Mouse (Mus musculus) hindbrain, embryonic 12.5 days (tissue): ENCODE data around the gene Trpv5. TPM values are rescaled to one million over a fixed set of nuclear protein-coding genes. Genes with fewer than 3 reads are reported as not detected.

ENCODE experiments used
- ATAC-seq: fragments of 200-750 bp; cut with Nextera tagmentation; 2 replicates; pipeline ENCODE4 v1.8.0; 2017; ENCODE audit warnings: moderate TSS enrichment; ENCODE audit not compliant: low FRiP score
- H3K27ac ChIP-seq: fragments of 300-500 bp; sonication (generic); 2 replicates; pipeline ENCODE4 v1.5.1; 2016; ENCODE audit warnings: mild to moderate bottlenecking
- H3K27me3 ChIP-seq: fragments of 300-500 bp; sonication (generic); 2 replicates; pipeline ENCODE4 v1.6.1; 2016; ENCODE audit warnings: mild to moderate bottlenecking
- H3K36me3 ChIP-seq: fragments of 300-500 bp; sonication (generic); 2 replicates; pipeline ENCODE4 v1.6.1; 2016; ENCODE audit warnings: mild to moderate bottlenecking
- H3K4me1 ChIP-seq: fragments of 300-500 bp; sonication (generic); 2 replicates; pipeline ENCODE4 v1.6.1; 2016
- H3K4me2 ChIP-seq: fragments of 300-500 bp; sonication (generic); replicated peaks from 2 replicates; pipeline ENCODE4 v1.6.1; 2016; ENCODE audit warnings: mild to moderate bottlenecking
- H3K4me3 ChIP-seq: fragments of 300-500 bp; sonication (generic); 2 replicates; pipeline ENCODE4 v1.5.1; 2016; ENCODE audit warnings: mild to moderate bottlenecking
- H3K9ac ChIP-seq: fragments of 300-500 bp; sonication (generic); 2 replicates; pipeline ENCODE4 v1.6.1; 2016; ENCODE audit warnings: mild to moderate bottlenecking, moderate library complexity
- H3K9me3 ChIP-seq: fragments of 300-500 bp; sonication (generic); replicated peaks from 2 replicates; pipeline ENCODE4 v1.6.1; 2016; ENCODE audit warnings: mild to moderate bottlenecking
- WGBS: fragments of 180-500 bp; shearing (Covaris S2); methylation state at CpG from one replicate; pipeline ENCODE4 v1.1.7; 2016; 5-methylcytosine and 5-hydroxymethylcytosine counted together
- polyA plus RNA-seq: library from polyadenylated mRNA; unstranded; fragments of >200 nt; fragmentation: Nextera tagmentation; extraction: Ambion mirVana; gene quantifications from 2 replicates; pipeline ENCODE4 v1.2.1, GENCODE M21; 2016

Trpv5 gene
- polyA plus RNA-seq, 1 experiment from 2014 or later = not detected

DNA sequence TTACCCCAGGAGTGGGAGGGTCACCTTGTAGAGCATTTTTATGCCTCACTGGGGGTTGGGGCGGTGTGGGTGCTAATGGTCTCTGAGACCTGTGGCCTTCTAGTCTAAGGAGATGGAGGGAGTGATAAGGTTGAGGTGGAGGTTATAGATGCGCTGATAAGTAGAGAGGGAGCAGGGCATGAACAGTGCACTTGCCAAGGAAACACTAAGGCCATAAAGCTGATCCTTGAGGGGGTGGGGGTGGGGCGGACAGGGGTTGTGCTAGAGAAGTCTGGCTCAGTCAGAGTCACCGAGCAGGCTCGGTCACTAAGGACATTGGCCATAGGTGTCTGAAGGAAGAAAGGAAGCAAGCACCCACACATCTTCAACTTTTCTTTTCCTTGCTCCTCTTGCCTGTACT lies 1.1 kb upstream of the Trpv5 start:
- Histone ChIP-seq H3K9ac (no peak overlapping the region), H3K4me2 (no peak overlapping the region), H3K4me3 (no peak overlapping the region), H3K9me3 (no peaks in the 10 kb centered on the region), H3K27me3 (no peaks in the 10 kb centered on the region), H3K4me1 (no peaks in the 10 kb centered on the region), H3K27ac (no peak overlapping the region), H3K36me3 (no peaks in the 10 kb centered on the region)
- ATAC-seq = no peak
- WGBS = 84% methylated on average over 5 of the region's 5 CpGs

DNA sequence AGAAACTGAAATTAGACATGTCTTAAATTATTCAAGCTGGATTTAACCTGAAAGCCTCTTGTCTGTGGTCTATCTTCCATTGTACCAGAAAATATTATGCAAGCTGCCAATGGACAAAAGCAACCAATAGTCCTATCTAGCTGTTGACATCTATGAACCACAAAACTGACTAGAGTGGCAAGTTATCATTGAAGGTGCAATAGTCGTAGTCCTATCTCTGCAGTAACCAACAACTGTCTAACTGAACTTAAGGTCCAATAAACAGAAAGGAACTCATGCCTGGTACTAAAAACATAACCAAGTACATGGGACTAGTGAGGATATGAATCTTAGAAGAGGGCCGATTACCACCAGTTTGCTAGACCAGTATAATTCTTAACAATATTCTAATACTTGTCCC lies 4.0 kb downstream of the Trpv5 start:
- ATAC-seq = no peak
- WGBS = 89% methylated on average over 2 of the region's 2 CpGs
- Histone ChIP-seq H3K4me3 (no peak overlapping the region), H3K9me3 (no peaks in the 10 kb centered on the region), H3K9ac (no peak overlapping the region), H3K4me1 (no peaks in the 10 kb centered on the region), H3K27me3 (no peaks in the 10 kb centered on the region), H3K36me3 (no peaks in the 10 kb centered on the region), H3K27ac (no peak overlapping the region), H3K4me2 (no peak overlapping the region)

DNA sequence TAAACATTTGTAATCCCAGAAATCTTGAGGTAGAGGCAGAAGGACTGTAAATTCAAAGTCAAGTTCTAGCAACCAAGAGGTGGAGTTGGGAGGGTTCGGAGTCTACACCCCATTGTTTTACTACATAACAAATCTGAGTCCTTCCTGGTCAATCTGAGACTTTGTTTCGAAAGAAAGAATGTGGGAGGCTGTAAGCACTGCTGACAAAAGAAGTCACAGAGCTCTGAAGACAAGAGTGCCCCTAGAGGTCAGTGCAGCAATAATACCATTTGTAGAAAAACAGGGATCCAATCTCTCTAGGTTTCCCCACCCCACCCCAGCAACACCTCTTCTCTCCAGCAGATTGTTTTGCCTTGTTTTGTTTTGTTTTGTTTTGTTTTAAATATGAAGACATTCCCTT lies 18.2 kb downstream of the Trpv5 start:
- Histone ChIP-seq H3K27ac (no peak overlapping the region), H3K27me3 (no peaks in the 10 kb centered on the region), H3K4me3 (no peak overlapping the region), H3K9ac (no peak overlapping the region), H3K4me1 (no peaks in the 10 kb centered on the region), H3K4me2 (no peak overlapping the region), H3K36me3 (no peaks in the 10 kb centered on the region), H3K9me3 (no peaks in the 10 kb centered on the region)
- WGBS = 27% methylated on average over 2 of the region's 2 CpGs
- ATAC-seq = no peak

DNA sequence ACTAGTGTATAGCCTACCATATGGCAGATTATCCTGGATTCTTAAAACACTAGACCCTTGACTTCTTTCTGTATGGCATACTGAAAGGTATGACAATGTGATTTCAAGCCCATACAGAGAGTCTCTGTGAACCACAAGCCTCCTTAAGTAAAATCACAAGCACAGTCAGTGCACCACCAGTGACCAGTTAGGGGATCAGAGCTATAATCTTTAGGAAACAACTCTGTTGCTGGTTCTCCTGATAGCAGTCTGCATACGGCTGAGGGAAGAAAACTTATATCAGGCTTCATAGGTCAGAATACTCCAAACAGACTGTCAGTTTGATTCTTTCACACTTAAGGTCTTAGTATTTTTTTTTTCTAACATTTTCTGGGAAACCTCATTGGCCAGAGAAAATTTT lies 22.1 kb downstream of the Trpv5 start:
- no peaks in the 10 kb centered on the region for H3K36me3 ChIP-seq
- no peak overlapping the region for H3K27ac ChIP-seq
- H3K4me3 ChIP-seq = no peak overlapping the region
- no peaks in the 10 kb centered on the region for H3K4me1 ChIP-seq
- H3K9me3 ChIP-seq = no peaks in the 10 kb centered on the region
- no peaks in the 10 kb centered on the region for H3K27me3 ChIP-seq
- 71% methylated on average over 1 of the region's 1 CpGs for WGBS
- H3K4me2 ChIP-seq = no peak overlapping the region
- no peak for ATAC-seq
- H3K9ac ChIP-seq = no peak overlapping the region

DNA sequence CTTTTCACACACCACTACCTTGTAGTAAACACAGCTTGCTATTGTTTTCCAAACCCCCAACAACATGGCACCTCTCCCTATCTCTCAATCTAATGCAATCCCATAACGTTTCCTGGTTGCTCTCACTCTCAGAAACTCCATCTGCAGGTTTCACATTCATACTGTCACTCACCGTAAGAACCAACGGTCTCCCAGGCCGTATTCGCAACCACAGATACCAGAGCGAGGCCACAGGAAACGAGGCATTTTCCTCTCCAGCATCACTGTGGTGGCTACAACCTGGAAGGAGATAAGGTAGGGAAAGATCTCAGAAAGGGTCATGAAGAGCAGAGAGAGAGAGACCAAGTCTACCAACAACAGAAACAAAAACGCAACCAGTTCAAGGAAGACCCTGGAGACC lies 25.9 kb downstream of the Trpv5 start:
- WGBS = 90% methylated on average over 8 of the region's 8 CpGs
- Histone ChIP-seq H3K27ac (no peak overlapping the region), H3K4me3 (no peak overlapping the region), H3K27me3 (no peaks in the 10 kb centered on the region), H3K9ac (no peak overlapping the region), H3K36me3 (no peaks in the 10 kb centered on the region), H3K4me1 (no peaks in the 10 kb centered on the region), H3K9me3 (no peaks in the 10 kb centered on the region), H3K4me2 (no peak overlapping the region)
- ATAC-seq = no peak

DNA sequence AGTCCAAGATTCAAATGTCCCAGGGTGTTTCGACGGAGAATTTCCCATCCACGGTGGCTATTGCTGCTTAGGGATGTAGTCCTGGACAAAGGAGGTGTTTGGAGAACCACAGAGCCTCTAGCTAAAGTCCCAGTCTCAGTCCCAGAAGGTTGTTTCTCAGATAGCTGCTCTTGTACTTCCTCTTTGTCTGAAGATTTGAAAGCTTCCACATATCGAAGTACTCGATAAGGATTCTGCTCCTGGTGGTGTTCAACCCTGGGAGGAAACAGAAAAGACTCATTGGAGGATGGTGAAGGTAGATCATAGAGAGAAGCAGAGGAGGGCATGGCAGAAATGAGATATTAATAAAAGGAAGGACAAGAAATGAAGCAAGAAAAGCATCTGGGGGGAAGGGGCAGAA lies 27.4 kb downstream of the Trpv5 start:
- ATAC-seq = no peak
- H3K4me1 ChIP-seq = no peaks in the 10 kb centered on the region
- H3K9ac ChIP-seq = no peak overlapping the region
- no peaks in the 10 kb centered on the region for H3K9me3 ChIP-seq
- no peaks in the 10 kb centered on the region for H3K27me3 ChIP-seq
- WGBS = 94% methylated on average over 5 of the region's 5 CpGs
- H3K4me3 ChIP-seq = no peak overlapping the region
- no peaks in the 10 kb centered on the region for H3K36me3 ChIP-seq
- H3K27ac ChIP-seq = no peak overlapping the region
- no peak overlapping the region for H3K4me2 ChIP-seq

DNA sequence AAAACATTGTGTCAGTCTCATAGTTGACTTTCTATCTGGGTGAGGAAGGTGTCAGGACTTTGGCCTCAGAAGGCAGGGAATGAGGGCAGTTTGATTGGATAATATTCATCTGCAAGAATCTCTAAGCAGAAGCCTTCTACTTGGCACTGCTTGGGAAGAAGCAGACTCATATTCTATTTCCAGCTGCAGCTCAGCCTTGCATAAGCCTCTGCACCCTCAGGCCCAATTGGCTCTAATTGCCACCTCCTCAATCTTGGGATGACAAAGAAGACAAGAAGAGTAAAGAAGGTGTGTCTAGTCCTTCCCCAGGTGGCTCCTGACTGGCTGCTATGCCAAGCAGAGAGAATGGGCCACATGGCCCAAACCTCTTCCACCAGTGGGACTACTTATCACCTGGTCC lies 33.9 kb downstream of the Trpv5 start:
- Histone ChIP-seq H3K27ac (no peak overlapping the region), H3K9me3 (no peaks in the 10 kb centered on the region), H3K36me3 (no peaks in the 10 kb centered on the region), H3K4me3 (no peak overlapping the region), H3K9ac (no peak overlapping the region), H3K4me2 (no peak overlapping the region), H3K27me3 (no peaks in the 10 kb centered on the region), H3K4me1 (no peaks in the 10 kb centered on the region)
- no peak for ATAC-seq

DNA sequence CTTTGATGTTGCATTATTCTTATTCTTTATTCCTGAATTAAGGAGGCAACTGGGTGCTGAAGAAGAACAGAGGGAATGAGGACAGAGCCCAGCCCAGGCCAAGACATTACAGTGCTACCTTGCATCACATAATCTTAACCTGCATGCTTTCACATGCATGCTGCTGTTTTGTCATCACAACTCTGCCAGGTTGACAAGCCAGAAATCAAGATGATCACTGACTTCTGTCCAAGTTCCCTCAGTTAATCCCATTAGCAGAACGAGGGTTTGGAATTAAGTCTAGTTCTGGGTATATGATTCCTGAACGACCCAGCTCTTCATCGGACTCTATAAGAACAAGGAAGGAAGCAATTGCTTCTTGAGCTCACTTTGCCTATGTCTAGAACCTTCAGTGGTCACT lies 34.3 kb downstream of the Trpv5 start:
- no peak overlapping the region for H3K9ac ChIP-seq
- H3K9me3 ChIP-seq = no peaks in the 10 kb centered on the region
- no peak overlapping the region for H3K4me2 ChIP-seq
- no peak overlapping the region for H3K27ac ChIP-seq
- H3K36me3 ChIP-seq = no peaks in the 10 kb centered on the region
- H3K27me3 ChIP-seq = no peaks in the 10 kb centered on the region
- 86% methylated on average over 3 of the region's 3 CpGs for WGBS
- H3K4me3 ChIP-seq = no peak overlapping the region
- ATAC-seq = no peak
- H3K4me1 ChIP-seq = no peaks in the 10 kb centered on the region

DNA sequence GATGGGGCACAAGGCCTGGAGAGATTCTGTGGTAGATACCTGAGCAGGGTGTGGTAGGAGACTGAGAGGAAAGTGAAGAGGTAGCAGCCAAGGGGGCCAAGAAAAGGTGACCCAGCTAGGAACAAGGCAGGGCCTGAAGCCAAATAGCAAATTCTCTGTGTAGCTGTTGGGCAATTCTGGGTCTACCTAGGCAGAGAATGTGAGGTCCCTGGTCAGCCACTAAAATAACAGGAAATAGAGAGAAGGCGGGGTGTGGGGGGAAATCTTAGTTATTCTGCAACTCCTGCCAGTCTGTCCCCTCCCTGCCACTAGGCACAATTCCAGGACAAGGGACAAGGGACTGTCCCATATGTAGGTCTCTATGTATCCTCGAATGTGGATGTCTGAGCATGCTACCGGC lies 37.3 kb downstream of the Trpv5 start:
- Histone ChIP-seq H3K4me3 (no peak overlapping the region), H3K4me1 (no peaks in the 10 kb centered on the region), H3K27ac (no peak overlapping the region), H3K27me3 (no peaks in the 10 kb centered on the region), H3K9ac (no peak overlapping the region), H3K4me2 (no peak overlapping the region), H3K9me3 (no peaks in the 10 kb centered on the region), H3K36me3 (no peaks in the 10 kb centered on the region)
- WGBS = 86% methylated on average over 3 of the region's 3 CpGs
- no peak for ATAC-seq

DNA sequence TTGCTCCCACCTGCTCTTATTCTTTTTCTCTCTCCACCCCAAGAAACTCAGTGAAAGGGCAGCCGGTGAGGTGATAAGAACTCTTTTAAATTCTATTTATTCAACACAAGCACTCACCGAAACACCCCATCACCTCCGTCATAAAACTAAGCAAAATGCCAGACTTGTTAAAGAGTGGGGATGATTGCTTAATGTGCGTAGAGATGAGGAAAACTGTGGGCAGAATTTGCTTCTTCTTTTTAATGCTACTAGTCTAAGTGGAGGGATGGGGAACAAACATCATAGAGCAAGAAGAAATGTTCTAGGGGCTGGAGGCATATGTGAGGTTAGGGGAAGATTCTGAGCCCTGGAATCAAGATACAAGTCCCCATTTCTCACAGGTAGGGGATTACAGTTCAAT lies 37.8 kb downstream of the Trpv5 start:
- Histone ChIP-seq H3K4me1 (no peaks in the 10 kb centered on the region), H3K36me3 (no peaks in the 10 kb centered on the region), H3K9me3 (no peaks in the 10 kb centered on the region), H3K27me3 (no peaks in the 10 kb centered on the region), H3K4me2 (no peak overlapping the region), H3K9ac (no peak overlapping the region), H3K27ac (no peak overlapping the region), H3K4me3 (no peak overlapping the region)
- WGBS = 92% methylated on average over 4 of the region's 4 CpGs
- ATAC-seq = no peak

DNA sequence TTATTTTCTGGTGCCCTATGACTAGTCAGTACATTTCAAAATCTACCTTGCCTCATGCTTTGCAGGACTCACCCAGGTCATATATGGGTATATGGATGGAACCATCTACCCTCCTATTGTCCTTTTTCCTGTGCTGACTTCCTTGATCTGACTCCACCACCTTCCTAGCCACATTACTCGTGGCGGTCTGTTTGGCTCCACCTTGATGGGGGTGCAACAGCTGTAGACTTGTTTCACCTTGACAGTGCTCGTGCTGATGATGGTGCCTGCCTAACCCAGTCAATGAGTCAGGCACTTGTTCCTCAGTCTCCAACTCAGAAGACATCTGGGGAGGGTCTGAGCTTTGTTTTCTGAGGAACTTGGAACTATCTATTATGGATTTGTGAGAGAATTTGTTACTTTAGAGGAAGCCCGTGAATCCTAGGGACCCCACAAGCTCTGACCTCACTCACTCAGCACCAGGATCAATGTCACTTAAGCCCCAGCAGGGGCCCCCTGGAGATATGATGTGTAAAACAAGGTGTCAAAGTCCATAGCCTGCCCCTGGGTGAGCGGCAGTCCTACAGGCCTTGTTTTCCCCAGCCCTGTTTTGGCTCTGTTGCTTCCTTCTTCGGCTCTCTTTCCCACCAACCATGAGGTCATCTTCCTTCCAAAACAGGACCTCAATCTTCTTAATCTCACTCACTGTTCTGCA lies 39.2 kb downstream of the Trpv5 start:
- Histone ChIP-seq H3K27me3 (no peaks in the 10 kb centered on the region), H3K9me3 (no peaks in the 10 kb centered on the region), H3K9ac (no peak overlapping the region), H3K27ac (no peak overlapping the region), H3K4me2 (no peak overlapping the region), H3K36me3 (no peaks in the 10 kb centered on the region), H3K4me1 (peaks cover 3% of the 10 kb centered on the region; the same call in 1 of the 2 replicates), H3K4me3 (no peak overlapping the region)
- no peak for ATAC-seq
- WGBS = 84% methylated on average over 6 of the region's 6 CpGs

DNA sequence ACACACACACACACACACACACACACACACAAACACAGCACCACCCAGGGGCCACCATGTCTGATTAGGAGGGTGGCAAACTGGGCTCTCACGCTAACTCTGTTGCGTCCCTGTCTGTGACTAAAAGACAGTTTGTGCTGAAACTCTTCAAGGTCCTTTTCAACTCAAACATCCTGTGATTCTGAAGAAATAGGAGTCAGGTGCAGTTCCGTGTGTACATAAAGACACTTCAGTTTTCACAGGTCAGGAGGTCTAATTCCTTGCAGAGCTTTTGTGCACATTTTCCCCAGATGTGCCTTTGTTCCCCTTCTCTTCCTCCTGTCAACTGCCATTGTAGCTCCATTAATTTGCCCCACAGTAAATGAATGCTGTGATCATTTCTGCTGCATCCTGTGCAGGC lies 40.1 kb downstream of the Trpv5 start:
- Histone ChIP-seq H3K9me3 (no peaks in the 10 kb centered on the region), H3K27ac (no peak overlapping the region), H3K4me3 (no peak overlapping the region), H3K9ac (no peak overlapping the region), H3K27me3 (no peaks in the 10 kb centered on the region), H3K36me3 (no peaks in the 10 kb centered on the region), H3K4me2 (no peak overlapping the region), H3K4me1 (peaks cover 6% of the 10 kb centered on the region; the same call in 1 of the 2 replicates)
- no peak for ATAC-seq
- 45% methylated on average over 3 of the region's 3 CpGs for WGBS

DNA sequence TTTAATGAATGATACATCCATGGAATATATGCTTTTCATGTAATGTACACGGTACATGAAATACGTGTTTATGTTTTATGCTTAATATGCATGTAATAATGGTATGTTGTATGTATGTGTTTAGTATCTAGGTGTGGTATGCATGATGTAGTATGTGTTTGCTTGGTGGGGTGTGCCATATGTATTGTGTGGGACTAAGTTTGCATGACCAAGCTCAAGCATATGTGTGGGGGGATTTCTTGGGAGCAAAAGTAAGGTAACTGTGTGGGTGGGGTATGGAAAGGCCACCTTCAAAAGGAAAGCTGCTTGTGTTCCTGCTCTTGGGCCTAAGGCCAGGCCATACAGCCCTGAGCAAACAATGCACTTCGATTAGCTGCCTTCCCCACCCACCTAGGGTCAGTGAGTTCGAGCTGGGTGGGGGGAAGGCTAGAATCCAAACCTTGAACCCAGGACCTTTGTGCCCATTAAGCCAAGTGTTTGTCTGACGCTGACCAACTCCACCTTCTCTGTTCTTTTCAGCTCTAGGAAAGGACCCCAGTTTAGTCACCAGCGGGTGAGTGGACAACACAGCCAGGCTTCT lies 42.6 kb downstream of the Trpv5 start:
- Histone ChIP-seq H3K36me3 (no peaks in the 10 kb centered on the region), H3K4me1 (peaks cover 6% of the 10 kb centered on the region; the same call in 1 of the 2 replicates), H3K4me2 (no peak overlapping the region), H3K27me3 (no peaks in the 10 kb centered on the region), H3K9me3 (no peaks in the 10 kb centered on the region), H3K4me3 (no peak overlapping the region), H3K27ac (no peak overlapping the region), H3K9ac (no peak overlapping the region)
- 77% methylated on average over 6 of the region's 6 CpGs for WGBS
- ATAC-seq = no peak
